Mouse (Mus musculus) hindbrain, postnatal 0 days (tissue): ENCODE results near the gene Sidt1. TPM values are rescaled to one million over a fixed set of nuclear protein-coding genes. Genes with fewer than 3 reads are reported as not detected.
A peak's percentile ranks its signal among the peaks of the same experiment; 100 is the strongest.

Source experiments
- ATAC-seq: fragments of 200-750 bp; cut with Nextera tagmentation; 2 replicates; pipeline ENCODE4 v1.8.0; 2017; ENCODE audit warnings: mild to moderate bottlenecking, moderate TSS enrichment, moderate library complexity
- DNase-seq: peaks from one replicate; pipeline ENCODE4 v3.0.0-alpha.2; 2015; ENCODE audit warnings: low spot score
- H3K27ac ChIP-seq: fragments of 300-500 bp; sonication (generic); 2 replicates; pipeline ENCODE4 v1.5.1; 2014; ENCODE audit warnings: mild to moderate bottlenecking
- H3K27me3 ChIP-seq: fragments of 300-500 bp; sonication (generic); 2 replicates; pipeline ENCODE4 v1.6.1; 2014; ENCODE audit warnings: low read length, mixed read lengths; ENCODE audit not compliant: insufficient read depth
- H3K36me3 ChIP-seq: fragments of 300-500 bp; sonication (generic); 2 replicates; pipeline ENCODE4 v1.6.1; 2014; ENCODE audit warnings: low read length, mixed read lengths; ENCODE audit not compliant: insufficient read depth
- H3K4me1 ChIP-seq: fragments of 300-500 bp; sonication (generic); 2 replicates; pipeline ENCODE4 v1.6.1; 2014; ENCODE audit warnings: antibody characterized with exemption, low read length, mixed read lengths; ENCODE audit not compliant: insufficient read depth
- H3K4me2 ChIP-seq: fragments of 300-500 bp; sonication (generic); 2 replicates; pipeline ENCODE4 v1.6.1; 2014; ENCODE audit warnings: low read depth, mild to moderate bottlenecking, low read length, moderate library complexity, mixed read lengths
- H3K4me3 ChIP-seq: fragments of 300-500 bp; sonication (generic); 2 replicates; pipeline ENCODE4 v1.5.1; 2014; ENCODE audit warnings: low read length
- H3K9ac ChIP-seq: fragments of 300-500 bp; sonication (generic); replicated peaks from 2 replicates; pipeline ENCODE4 v1.6.1; 2014; ENCODE audit warnings: mild to moderate bottlenecking, low read length, moderate library complexity, mixed read lengths
- H3K9me3 ChIP-seq: fragments of 300-500 bp; sonication (generic); 2 replicates; pipeline ENCODE4 v1.6.1; 2016; ENCODE audit warnings: low read length, mixed read lengths
- CTCF ChIP-seq: IDR thresholded peaks from 2 replicates; pipeline ENCODE4 v1.5.1; 2016; ENCODE audit warnings: antibody characterized with exemption, control low read depth, low read depth
- WGBS: fragments of 180-500 bp; shearing (Covaris S2); extraction: QIAGEN DNeasy Blood & Tissue Kit; methylation state at CpG from one replicate; pipeline ENCODE4 v1.1.7; 2014; 5-methylcytosine and 5-hydroxymethylcytosine counted together
- polyA plus RNA-seq: library from polyadenylated mRNA; unstranded; fragments of >200 nt; fragmentation: Nextera tagmentation; extraction: Ambion mirVana; gene quantifications from 2 replicates; pipeline ENCODE4 v1.2.1, GENCODE M21; 2015
- total RNA-seq: library from RNA; depleted of rRNA; stranded (reverse); fragments of >200 nt; gene quantifications from 2 replicates; pipeline ENCODE4 v1.2.3, GENCODE M21; 2014

The Sidt1 gene
- total and polyA plus RNA-seq, 2 experiments from 2014 or later: 21.8 to 44.3 TPM

GRCm38 (mm10) chr16:44357571-44358268 lies 24.7 kb upstream of the Sidt1 start:
- Histone ChIP-seq H3K4me2 (no peak overlapping the region), H3K9ac (no peak overlapping the region), H3K4me3 (no peak overlapping the region), H3K4me1 (no peaks in the 10 kb centered on the region), H3K36me3 (no peaks in the 10 kb centered on the region), H3K27me3 (no peaks in the 10 kb centered on the region), H3K27ac (no peak overlapping the region), H3K9me3 (no peaks in the 10 kb centered on the region)
- WGBS: 77% methylated on average over 4 of the region's 4 CpGs
- DNase-seq (no peak), ATAC-seq (no peak; the same call in 1 of the 2 replicates)
- no peak for TF ChIP-seq CTCF

GRCm38 (mm10) chr16:44356291-44356690 lies 23.3 kb upstream of the Sidt1 start:
- no peak overlapping the region for H3K4me2 ChIP-seq
- DNase-seq: no peak
- WGBS: 84% methylated on average over 7 of the region's 7 CpGs
- no peaks in the 10 kb centered on the region for H3K27me3 ChIP-seq
- H3K36me3 ChIP-seq: no peaks in the 10 kb centered on the region
- no peak overlapping the region for H3K9ac ChIP-seq
- H3K9me3 ChIP-seq: no peaks in the 10 kb centered on the region
- TF ChIP-seq CTCF: no peak
- H3K4me1 ChIP-seq: no peaks in the 10 kb centered on the region
- no peak overlapping the region for H3K27ac ChIP-seq
- no peak for ATAC-seq
- no peak overlapping the region for H3K4me3 ChIP-seq

- TF ChIP-seq CTCF: no peak
- no peak overlapping the region for H3K4me2 ChIP-seq
- no peaks in the 10 kb centered on the region for H3K27me3 ChIP-seq
- no peaks in the 10 kb centered on the region for H3K4me1 ChIP-seq
- no peak overlapping the region for H3K9ac ChIP-seq
- no peaks in the 10 kb centered on the region for H3K9me3 ChIP-seq
- H3K4me3 ChIP-seq: no peak overlapping the region
- ATAC-seq (no peak), DNase-seq (no peak)
- no peak overlapping the region for H3K27ac ChIP-seq
- no peaks in the 10 kb centered on the region for H3K36me3 ChIP-seq
- WGBS: 95% methylated on average over 4 of the region's 4 CpGs
Measured at GRCm38 (mm10) chr16:44349801-44350397, 16.9 kb upstream of the Sidt1 start.

GRCm38 (mm10) chr16:44347071-44347901 lies 14.3 kb upstream of the Sidt1 start, which contains the start of gene Spice1:
Gene Spice1, plus strand, starts transcription at chr16:44347121.
- no peaks in the 10 kb centered on the region for H3K36me3 ChIP-seq
- H3K27ac ChIP-seq: peak within 1 kb of the TSS; percentile 80
- TF ChIP-seq CTCF: peak; percentile 62
- H3K9me3 ChIP-seq: no peaks in the 10 kb centered on the region
- H3K27me3 ChIP-seq: no peaks in the 10 kb centered on the region
- no peaks in the 10 kb centered on the region for H3K4me1 ChIP-seq
- WGBS: 1% methylated on average over 62 of the region's 67 CpGs
- ATAC-seq (peak; percentile 99), DNase-seq (peak; percentile 95)
- H3K9ac ChIP-seq: peak within 1 kb of the TSS; percentile 57
- H3K4me3 ChIP-seq: peak within 1 kb of the TSS; percentile 88
- H3K4me2 ChIP-seq: peak within 1 kb of the TSS; percentile 74

GRCm38 (mm10) chr16:44337541-44337940 lies 4.5 kb upstream of the Sidt1 start:
- no peaks in the 10 kb centered on the region for H3K9me3 ChIP-seq
- no peak overlapping the region for H3K4me2 ChIP-seq
- H3K27ac ChIP-seq: no peak overlapping the region
- ATAC-seq: no peak
- H3K36me3 ChIP-seq: no peaks in the 10 kb centered on the region
- H3K4me3 ChIP-seq: no peak overlapping the region
- no peaks in the 10 kb centered on the region for H3K4me1 ChIP-seq
- no peaks in the 10 kb centered on the region for H3K27me3 ChIP-seq
- H3K9ac ChIP-seq: no peak overlapping the region
- no peak for DNase-seq
- TF ChIP-seq CTCF: no peak

GRCm38 (mm10) chr16:44331995-44332860 lies 768 bp downstream of the Sidt1 start:
- no peak for TF ChIP-seq CTCF
- Histone ChIP-seq H3K27ac (peak overlapping the region; percentile 68; the same call in 1 of the 2 replicates), H3K27me3 (no peaks in the 10 kb centered on the region), H3K9me3 (no peaks in the 10 kb centered on the region), H3K4me3 (peak overlapping the region; percentile 64), H3K36me3 (no peaks in the 10 kb centered on the region), H3K4me2 (peak overlapping the region; percentile 98), H3K4me1 (no peaks in the 10 kb centered on the region), H3K9ac (peak overlapping the region; percentile 75)
- WGBS: 1% methylated on average over 60 of the region's 60 CpGs
- DNase-seq: peak; percentile 53
- ATAC-seq: peak; percentile 78
